ENCODE assay signal across 20 mouse cellular contexts in the genomic region with DNA sequence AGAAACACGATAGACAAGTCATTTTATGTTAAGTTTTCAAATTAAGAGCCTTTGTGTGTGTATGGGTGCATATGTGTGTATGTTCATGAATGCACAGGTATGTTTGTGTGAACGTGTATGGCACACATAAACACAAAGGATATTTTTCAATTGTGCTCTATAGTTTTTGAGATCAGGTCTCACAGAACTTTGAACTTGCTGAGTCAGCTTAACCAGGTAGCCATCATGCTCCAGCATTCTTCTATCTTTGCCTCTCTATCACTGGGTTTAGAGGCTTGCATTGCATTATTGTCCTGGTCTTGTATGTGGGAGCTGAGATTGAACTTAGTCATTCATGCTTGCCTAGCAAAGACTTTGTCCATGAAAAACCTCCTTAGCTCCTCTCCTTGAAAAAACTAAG.
DNase-seq lines count a peak whose midpoint lies in the region; ATAC-seq and TF ChIP-seq lines count a peak whose summit lies in the region.
"Had no signal": no experiment of that assay in that cellular context is flagged by ENCODE, and none has a peak within 500 bp of the region (broad histone marks: within the 10 kb centered on the region; RNA-seq: fewer than 3 reads in every experiment).

No protein-coding gene starts in this region.

- ATAC-seq in granulocyte monocyte progenitor cell, adult 5-6 weeks (replicated peaks; ENCODE audit: poor library complexity, severe bottlenecking), result no peak
- ATAC-seq: activated CD4-positive, CD25-positive, alpha-beta regulatory T cell, adult 4 months; CD4-positive, CD25-positive, alpha-beta regulatory T cell, adult 4 months; Patski had no signal

- TF ChIP-seq RAD21 in CH12.LX (IDR thresholded peaks at IDR 0.05; ENCODE audit: low read depth, low read length), result no peak

- TF ChIP-seq POLR2A in CH12.LX (IDR thresholded peaks at IDR 0.05; ENCODE audit: low read depth, low read length), result no peak

- H3K27me3 ChIP-seq in CH12.LX (replicated peaks), result no peaks in the 10 kb centered on the region
- H3K27me3 ChIP-seq: Patski had no signal

- H3K9ac ChIP-seq in CH12.LX (ENCODE audit: insufficient read depth, low read depth) (no peak overlapping the region), ES-E14 (ENCODE audit: insufficient read depth, low read depth, low read length, poor library complexity, severe bottlenecking) (no peak overlapping the region)

- no peak overlapping the region for H3K27ac ChIP-seq in CH12.LX (ENCODE audit: insufficient read depth, low read depth)
- no peak overlapping the region for H3K27ac ChIP-seq in ES-E14 (ENCODE audit: insufficient read depth, low read depth, low read length, poor library complexity, severe bottlenecking)

- no peak for TF ChIP-seq CTCF in CH12.LX (conservative IDR thresholded peaks at IDR 0.05 in 1 of 2, IDR thresholded peaks at IDR 0.05 in 1 of 2; ENCODE audit: low read depth in 2 of 2, low read length in 2 of 2)

- H3K4me2 ChIP-seq in CH12.LX (ENCODE audit: insufficient read depth, low read depth, poor library complexity, severe bottlenecking), result no peak overlapping the region

- no peaks in the 10 kb centered on the region for H3K4me1 ChIP-seq in CH12.LX (ENCODE audit: control insufficient read depth in 1 of 2, insufficient read depth in 2 of 2)
- H3K4me1 ChIP-seq in ES-E14 (ENCODE audit: control insufficient read depth in 2 of 2, insufficient read depth in 2 of 2, low read length in 2 of 2, poor library complexity in 1 of 2), result no peaks in the 10 kb centered on the region

- in situ Hi-C loops in CH12.LX (cut with MboI; ENCODE audit: low pct_ligation_motif_present, low pct_unique_long_range_greater_than_20kb, low sequenced_read_pairs), result no loop called here
- in situ Hi-C loops in ES-E14 (cut with MboI; ENCODE audit: low sequenced_read_pairs in 2 of 2, unreplicated experiment in 2 of 2), result no loop called here

- dilution Hi-C loops in CH12.LX (cut with MboI; ENCODE audit: extremely low pct_ligation_motif_present, extremely low pct_unique_long_range_greater_than_20kb, low sequenced_read_pairs), result no loop called here

- DNase-seq in CH12.LX (ENCODE audit: extremely low read depth) (no peak), ES-E14 (ENCODE audit: low read depth, low spot score) (no peak)
- no peak for DNase-seq in layer of hippocampus, adult 8-10 months (ENCODE audit: low spot score in 2 of 2)
- DNase-seq: adrenal gland, adult 2 months; adrenal gland, adult 8-10 months; adrenal gland, postnatal 10 days; adrenal gland, postnatal 14 days; adrenal gland, postnatal 25 days; adrenal gland, postnatal 36 days; B cell, adult 2 months; cerebellum, adult 11 months; cerebellum, adult 11-12 months; cerebellum, adult 18-20 months; cerebellum, adult 2 months; cerebellum, adult 8-10 months had no signal

- H3K79me2 ChIP-seq in CH12.LX (replicated peaks; ENCODE audit: control insufficient read depth, extremely low read depth, insufficient read depth, poor library complexity, severe bottlenecking), result no peaks in the 10 kb centered on the region

- no peak for TF ChIP-seq EP300 in CH12.LX (IDR thresholded peaks at IDR 0.05; ENCODE audit: low read length)

- peaks cover 24% of the 10 kb centered on the region for H3K9me3 ChIP-seq in CH12.LX (replicated peaks; ENCODE audit: low read length)
- H3K9me3 ChIP-seq in ES-E14 (ENCODE audit: control insufficient read depth, insufficient read depth, low read depth, low read length), result no peaks in the 10 kb centered on the region
- H3K9me3 ChIP-seq: G1E had no signal

- H3K4me3 ChIP-seq in CH12.LX (replicated peaks in 1 of 3; ENCODE audit: low read depth in 2 of 3, low read length in 2 of 3, poor library complexity in 1 of 3) (no peak overlapping the region), ES-E14 (ENCODE audit: insufficient read depth in 1 of 2, low read depth in 1 of 2, low read length in 2 of 2, poor library complexity in 1 of 2, severe bottlenecking in 1 of 2) (no peak overlapping the region)

- H3K36me3 ChIP-seq in CH12.LX (replicated peaks in 1 of 2; ENCODE audit: control insufficient read depth in 1 of 2, insufficient read depth in 1 of 2, low read length in 1 of 2) (no peaks in the 10 kb centered on the region), ES-E14 (ENCODE audit: control insufficient read depth, insufficient read depth, low read length, poor library complexity, severe bottlenecking) (no peaks in the 10 kb centered on the region)
- H3K36me3 ChIP-seq: G1E had no signal

TF ChIP-seq in CH12.LX, 34 proteins besides CTCF, POLR2A, EP300 and RAD21:
- no peak for TF ChIP-seq CHD1 (IDR thresholded peaks at IDR 0.05; ENCODE audit: low read depth, low read length)
- 0 out of 2 replicates have a peak, but pooled peaks have one; percentile 53 for TF ChIP-seq MAFK (IDR thresholded peaks at IDR 0.05; ENCODE audit: insufficient replicate concordance, low read length)

TF ChIP-seq in ES-E14, 5 proteins besides CTCF, POLR2A, EP300 and RAD21:
- TF ChIP-seq MAFK (IDR thresholded peaks at IDR 0.05; ENCODE audit: insufficient read depth, low read depth, low read length) (peak; percentile 76), CHD2 (IDR thresholded peaks at IDR 0.05; ENCODE audit: low read depth, low read length) (no peak)
